Mouse (Mus musculus) ES-Bruce4 (cell line): ENCODE data around the gene Duxf3. TPM values are rescaled to one million over a fixed set of nuclear protein-coding genes. Genes with fewer than 3 reads are reported as not detected.
"Not testable (repeated sequence)": the region's sequence is repeated elsewhere in the genome, so short reads cannot be mapped to it uniquely, and the experiment has no call there.

Experiments
- H3K27ac ChIP-seq: 2 replicates; pipeline ENCODE4 v1.5.1; 2012; ENCODE audit warnings: low read length, inconsistent platforms; ENCODE audit not compliant: insufficient read depth
- H3K27me3 ChIP-seq: 2 replicates; pipeline ENCODE4 v1.6.1; 2012; ENCODE audit warnings: mild to moderate bottlenecking, low read length, inconsistent platforms; ENCODE audit not compliant: control insufficient read depth, poor library complexity, insufficient read depth, severe bottlenecking
- H3K36me3 ChIP-seq: 2 replicates; pipeline ENCODE4 v1.6.1; 2012; ENCODE audit warnings: inconsistent platforms, mild to moderate bottlenecking, low read length, moderate library complexity; ENCODE audit not compliant: control insufficient read depth, poor library complexity, insufficient read depth, severe bottlenecking
- H3K4me1 ChIP-seq: one replicate; pipeline ENCODE4 v1.8.1; 2011; ENCODE audit warnings: low read length; ENCODE audit not compliant: control insufficient read depth, insufficient read depth
- H3K4me3 ChIP-seq: 2 replicates; pipeline ENCODE4 v1.5.1; 2011; ENCODE audit warnings: low read depth, mild to moderate bottlenecking, low read length
- H3K9ac ChIP-seq: 2 replicates; pipeline ENCODE4 v1.6.1; 2012; ENCODE audit warnings: low read depth, mild to moderate bottlenecking, inconsistent platforms; ENCODE audit not compliant: poor library complexity, severe bottlenecking
- H3K9me3 ChIP-seq: replicated peaks from 2 replicates; pipeline ENCODE4 v1.6.1; 2012; ENCODE audit warnings: mild to moderate bottlenecking, low read length, inconsistent platforms; ENCODE audit not compliant: control insufficient read depth, poor library complexity, insufficient read depth, severe bottlenecking
- CTCF ChIP-seq: IDR thresholded peaks from one replicate; pipeline ENCODE4 v1.8.1; 2011; ENCODE audit warnings: low read depth, low read length
- EP300 ChIP-seq: IDR thresholded peaks from 2 replicates; pipeline ENCODE4 v1.6.1; 2011; ENCODE audit warnings: low read depth, low read length; ENCODE audit not compliant: insufficient read depth
- POLR2A ChIP-seq: IDR thresholded peaks from one replicate; pipeline ENCODE4 v1.8.1; 2011; ENCODE audit warnings: low read length; ENCODE audit not compliant: insufficient read depth
- polyA plus RNA-seq: library from polyadenylated mRNA; stranded (reverse); fragments of >200 nt; gene quantifications from 2 replicates; pipeline ENCODE4 v1.2.4, GENCODE M21; 2011; ENCODE audit warnings: low read depth; ENCODE audit not compliant: missing spikeins, insufficient read depth, insufficient read length

Duxf3 gene
- polyA plus RNA-seq, 1 experiment: not detected

DNA sequence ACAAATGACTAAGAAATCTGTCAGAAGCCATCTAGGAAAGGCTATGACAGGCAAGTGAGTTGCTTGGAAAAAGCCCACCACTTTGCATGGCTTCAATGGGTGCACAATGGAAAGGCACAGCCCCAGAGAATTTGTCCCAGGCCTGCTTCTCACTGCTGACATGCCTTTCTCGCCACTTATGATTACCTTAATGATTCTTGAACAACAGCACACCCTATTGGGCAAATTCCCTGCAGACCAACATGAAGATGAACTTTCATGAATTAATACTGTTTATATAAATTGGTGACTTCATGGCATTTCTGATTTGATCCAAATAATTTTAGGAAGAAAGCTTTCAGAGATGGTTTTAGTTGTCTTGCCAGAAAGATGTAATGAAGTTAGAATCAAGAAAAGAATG is 17.1 kb upstream of the Duxf3 start:
- H3K27me3 ChIP-seq: no peaks in the 10 kb centered on the region
- no peak overlapping the region for H3K9ac ChIP-seq
- H3K9me3 ChIP-seq: no peaks in the 10 kb centered on the region
- TF ChIP-seq CTCF (peak; percentile 4), POLR2A (no peak)
- no peaks in the 10 kb centered on the region for H3K4me1 ChIP-seq
- no peak overlapping the region for H3K27ac ChIP-seq
- no peaks in the 10 kb centered on the region for H3K36me3 ChIP-seq
- H3K4me3 ChIP-seq: no peak overlapping the region

DNA sequence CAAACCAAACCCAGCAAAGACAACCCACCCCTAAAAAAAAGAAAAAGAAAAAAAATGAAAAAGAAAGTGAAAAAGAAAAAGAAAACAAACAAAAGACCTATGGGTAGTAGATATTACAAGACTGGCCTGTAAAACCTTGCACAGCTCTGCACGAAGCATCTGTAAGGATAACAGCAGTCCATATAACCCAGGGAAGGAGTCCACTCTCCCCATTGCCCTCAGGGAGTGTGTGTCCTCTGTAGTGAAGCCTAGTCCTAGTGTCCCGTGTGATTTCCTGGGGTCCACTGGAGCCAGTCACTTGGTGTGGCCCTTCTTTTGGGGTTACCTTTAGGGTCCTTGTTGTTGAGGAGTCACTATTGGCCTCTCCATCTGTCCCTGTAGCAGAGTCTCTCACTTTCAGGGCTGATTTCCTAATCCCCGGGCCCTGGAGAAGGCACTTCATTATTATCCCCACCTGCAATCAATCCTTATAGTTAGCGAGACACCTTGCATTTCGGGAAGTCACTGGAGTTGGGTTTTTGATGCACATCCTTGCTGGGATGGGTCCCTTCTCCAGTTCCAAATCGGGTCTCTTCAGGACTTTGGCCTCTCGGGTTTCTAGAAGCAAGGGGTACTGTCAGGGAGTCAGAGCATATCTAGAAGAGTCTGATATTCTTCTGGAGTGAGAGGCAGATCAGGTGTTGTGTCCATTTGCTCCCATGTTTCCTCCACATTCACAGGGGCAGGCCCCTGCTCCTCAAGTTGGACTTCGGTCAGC is 6.7 kb upstream of the Duxf3 start:
- not testable (repeated sequence) for H3K4me1 ChIP-seq, H3K27ac ChIP-seq, H3K9me3 ChIP-seq, H3K9ac ChIP-seq, H3K4me3 ChIP-seq, H3K36me3 ChIP-seq, H3K27me3 ChIP-seq

DNA sequence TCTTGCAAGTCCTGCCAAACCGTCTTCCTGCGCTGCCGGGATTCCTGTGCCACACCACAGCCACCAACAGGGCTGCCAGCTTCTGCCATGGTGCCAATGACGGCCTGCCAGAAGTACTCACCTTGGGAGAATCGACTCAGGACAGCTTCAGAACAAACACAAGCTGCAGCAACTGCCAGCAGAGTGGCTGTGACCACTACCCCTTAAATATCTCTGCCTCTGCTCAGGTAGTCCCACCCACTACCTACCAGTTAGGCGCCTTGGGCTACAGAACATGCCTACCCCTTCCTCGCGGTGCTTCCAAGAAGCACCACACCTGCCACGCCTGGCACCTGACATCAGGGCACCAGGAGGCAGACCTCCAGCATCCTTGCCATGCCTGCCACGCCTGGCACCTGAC is 4.1 kb upstream of the Duxf3 start, which contains the start of gene Gm4981:
TSS of gene Gm4981 (minus strand) at position 89 of the 400 bp plus-strand sequence.
- Histone ChIP-seq H3K4me1 (no peaks in the 10 kb centered on the region), H3K27ac (no peak within 1 kb of the TSS), H3K9ac (no peak within 1 kb of the TSS), H3K4me3 (no peak within 1 kb of the TSS), H3K27me3 (no peaks in the 10 kb centered on the region), H3K9me3 (peaks cover 5% of the 10 kb centered on the region; the same call in 1 of the 2 replicates), H3K36me3 (no peaks in the 10 kb centered on the region)
- TF ChIP-seq EP300: no peak
- no peak for TF ChIP-seq CTCF
- no peak for TF ChIP-seq POLR2A

DNA sequence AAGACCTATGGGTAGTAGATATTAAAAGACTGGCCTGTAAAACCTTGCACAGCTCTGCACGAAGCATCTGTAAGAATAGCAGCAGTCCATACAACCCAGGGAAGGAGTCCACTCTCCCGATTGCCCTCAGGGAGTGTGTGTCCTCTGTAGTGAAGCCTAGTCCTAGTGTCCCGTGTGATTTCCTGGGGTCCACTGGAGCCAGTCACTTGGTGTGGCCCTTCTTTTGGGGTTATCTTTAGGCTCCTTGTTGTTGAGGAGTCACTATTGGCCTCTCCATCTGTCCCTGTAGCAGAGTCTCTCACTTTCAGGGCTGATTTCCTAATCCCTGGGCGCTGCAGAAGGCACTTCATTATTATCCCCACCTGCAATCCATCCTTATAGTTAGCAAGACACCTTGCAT is 2.5 kb upstream of the Duxf3 start:
- not testable (repeated sequence) for H3K27ac ChIP-seq, H3K9me3 ChIP-seq, H3K4me1 ChIP-seq

DNA sequence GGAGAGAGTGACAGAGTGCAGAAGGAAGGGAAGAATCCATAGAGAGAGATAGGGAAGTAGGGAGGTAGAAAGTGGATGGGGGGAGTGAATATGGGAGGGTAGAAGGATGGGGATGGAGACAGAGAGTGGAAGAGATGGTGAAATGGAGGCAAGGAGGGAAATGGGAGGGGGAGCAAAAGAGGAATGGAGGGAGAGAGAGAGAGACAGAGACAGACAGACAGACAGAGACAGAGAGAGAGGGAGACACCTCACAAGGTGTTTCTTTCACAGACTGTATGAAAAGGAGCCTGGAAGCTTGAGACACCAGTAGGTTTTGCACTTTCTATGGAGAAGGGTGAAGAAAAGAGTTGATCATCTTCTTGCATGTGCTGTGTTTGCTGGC is 1.3 kb upstream of the Duxf3 start:
- H3K36me3 ChIP-seq, H3K9me3 ChIP-seq, H3K4me3 ChIP-seq, H3K9ac ChIP-seq, H3K4me1 ChIP-seq, H3K27me3 ChIP-seq, H3K27ac ChIP-seq: not testable (repeated sequence)

More for the DNA sequence above, 2.5 kb upstream of the Duxf3 start:
- H3K4me3 ChIP-seq, H3K36me3 ChIP-seq, H3K9ac ChIP-seq, H3K27me3 ChIP-seq: not testable (repeated sequence)

DNA sequence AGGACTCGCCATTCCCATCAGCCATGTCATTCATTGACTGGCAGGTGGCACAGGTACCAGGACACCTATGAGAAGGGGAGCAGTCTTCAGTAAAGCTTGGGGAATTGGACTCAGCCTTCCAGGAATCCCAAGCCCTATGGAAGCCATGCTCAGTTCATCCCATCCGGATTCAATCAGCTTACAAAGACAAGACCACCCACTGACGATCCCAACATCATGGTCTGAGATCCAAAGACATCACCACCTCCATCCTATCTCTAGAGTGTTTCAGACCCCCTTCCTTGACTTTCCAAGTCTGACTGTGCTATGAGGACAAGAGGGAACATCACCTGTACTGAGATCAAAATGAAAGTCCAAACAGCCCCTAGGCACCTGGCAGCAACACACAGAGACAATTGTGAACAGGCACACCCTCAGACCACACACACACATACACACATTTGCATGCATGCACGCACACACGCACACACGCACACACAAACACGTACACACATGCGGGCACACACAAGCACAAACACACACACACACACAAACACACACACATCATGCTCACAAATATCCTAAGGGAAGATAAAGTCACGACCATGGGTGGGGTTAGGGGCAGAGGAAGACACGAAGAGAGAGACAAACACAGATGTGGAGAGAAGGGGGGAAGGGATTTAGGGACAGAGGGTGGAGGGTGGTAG is 722 bp upstream of the Duxf3 start:
- not testable (repeated sequence) for H3K9me3 ChIP-seq, H3K4me1 ChIP-seq, H3K27me3 ChIP-seq, H3K9ac ChIP-seq, H3K4me3 ChIP-seq, H3K27ac ChIP-seq, H3K36me3 ChIP-seq

DNA sequence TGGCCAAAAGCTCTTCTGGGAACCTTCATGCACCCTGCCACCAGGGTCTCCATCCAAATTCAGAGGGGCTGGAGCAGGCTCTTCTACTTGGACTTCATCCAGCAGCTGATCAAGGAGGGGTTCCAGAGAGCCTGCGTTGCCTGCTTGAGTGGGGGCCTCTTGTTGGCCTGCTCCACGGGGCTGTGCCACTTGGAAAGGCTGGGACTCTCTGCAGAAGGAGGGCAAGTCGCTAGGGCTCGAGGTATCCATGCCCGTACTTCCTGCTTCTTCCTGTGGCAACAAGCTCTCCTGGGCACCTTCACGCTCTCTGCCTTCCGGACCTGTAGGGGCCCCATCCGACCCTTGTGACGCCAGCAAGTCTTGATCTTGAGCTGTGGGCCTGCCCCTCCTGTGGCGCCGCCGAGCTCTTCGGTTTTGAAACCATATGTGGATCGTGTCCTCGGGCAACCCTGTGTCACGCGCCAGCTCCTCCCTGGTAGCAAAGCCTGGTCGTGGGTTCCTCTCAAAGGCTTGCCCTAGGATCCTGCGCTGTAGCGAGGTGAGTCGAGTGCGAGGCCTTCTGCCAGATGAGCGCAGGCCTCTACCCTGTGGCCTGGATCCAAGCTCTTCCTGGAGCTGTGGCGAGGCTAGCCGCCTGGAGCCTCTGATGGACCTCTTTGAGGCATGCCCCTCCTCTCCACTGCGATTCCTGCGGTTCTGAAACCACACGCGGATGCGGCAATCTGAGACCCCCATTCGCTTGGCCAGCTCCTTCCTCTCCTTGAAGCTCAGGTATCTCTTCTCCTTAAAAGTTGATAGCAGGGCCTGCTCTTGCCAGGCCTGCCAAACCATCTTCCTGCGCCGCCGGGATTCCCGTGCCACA is 465 bp downstream of the Duxf3 start:
- not testable (repeated sequence) for H3K9ac ChIP-seq, H3K27ac ChIP-seq, H3K27me3 ChIP-seq, H3K36me3 ChIP-seq, H3K4me1 ChIP-seq, H3K4me3 ChIP-seq, H3K9me3 ChIP-seq

DNA sequence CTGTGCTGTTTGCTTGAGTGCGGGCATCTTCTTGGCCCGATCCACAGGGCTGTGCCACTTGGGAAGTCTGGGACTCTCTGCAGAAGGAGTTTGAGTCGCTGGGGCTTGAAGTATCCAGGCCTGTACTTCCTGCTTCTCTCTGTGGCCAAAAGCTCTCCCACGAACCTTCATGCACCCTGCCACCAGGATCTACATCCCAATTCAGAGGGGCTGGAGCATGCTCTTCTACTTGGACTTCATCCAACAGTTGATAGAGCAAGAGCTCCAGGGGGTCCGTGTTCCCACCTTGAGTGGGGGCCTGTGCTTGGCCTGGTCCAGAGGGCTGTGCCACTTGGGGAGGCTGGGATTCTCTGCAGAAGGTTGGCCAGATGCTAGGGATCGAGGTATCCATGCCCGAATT is 1.4 kb downstream of the Duxf3 start:
- not testable (repeated sequence) for H3K4me1 ChIP-seq, H3K27me3 ChIP-seq, H3K9ac ChIP-seq, H3K9me3 ChIP-seq, H3K27ac ChIP-seq, H3K36me3 ChIP-seq, H3K4me3 ChIP-seq

DNA sequence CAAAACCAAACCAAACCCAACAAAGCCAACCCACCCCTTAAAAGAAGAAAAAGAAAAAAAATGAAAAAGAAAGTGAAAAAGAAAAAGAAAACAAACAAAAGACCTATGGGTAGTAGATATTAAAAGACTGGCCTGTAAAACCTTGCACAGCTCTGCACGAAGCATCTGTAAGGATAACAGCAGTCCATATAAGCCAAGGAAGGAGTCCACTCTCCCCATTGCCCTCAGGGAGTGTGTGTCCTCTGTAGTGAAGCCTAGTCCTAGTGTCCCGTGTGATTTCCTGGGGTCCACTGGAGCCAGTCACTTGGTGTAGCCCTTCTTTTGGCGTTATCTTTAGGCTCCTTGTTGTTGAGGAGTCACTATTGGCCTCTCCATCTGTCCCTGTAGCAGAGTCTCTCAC is 2.5 kb downstream of the Duxf3 start:
- H3K4me1 ChIP-seq, H3K9me3 ChIP-seq, H3K27me3 ChIP-seq, H3K27ac ChIP-seq, H3K9ac ChIP-seq, H3K36me3 ChIP-seq, H3K4me3 ChIP-seq: not testable (repeated sequence)
